Mouse (Mus musculus) limb, embryonic 14.5 days (tissue): ENCODE measurements around the gene Kif19a. TPM values are rescaled to one million over a fixed set of nuclear protein-coding genes. Genes with fewer than 3 reads are reported as not detected.
A peak's percentile ranks its signal among the peaks of the same experiment; 100 is the strongest.

Experiments used
- ATAC-seq: fragments of 200-750 bp; cut with Nextera tagmentation; 2 replicates; pipeline ENCODE4 v1.8.0; 2017; ENCODE audit warnings: low read depth, moderate number of reproducible peaks, moderate TSS enrichment; ENCODE audit not compliant: low FRiP score
- DNase-seq: peaks from one replicate; pipeline ENCODE4 v3.0.0-alpha.2; 2015; ENCODE audit warnings: low spot score
- H3K27ac ChIP-seq: fragments of 300-500 bp; sonication (generic); replicated peaks from 2 replicates; pipeline ENCODE4 v1.5.1; 2014; ENCODE audit warnings: low read depth, mild to moderate bottlenecking, low read length, moderate library complexity, mixed read lengths
- H3K27me3 ChIP-seq: fragments of 300-500 bp; sonication (generic); 2 replicates; pipeline ENCODE4 v1.6.1; 2014; ENCODE audit warnings: low read length, mixed read lengths; ENCODE audit not compliant: control insufficient read depth, insufficient read depth
- H3K36me3 ChIP-seq: fragments of 300-500 bp; sonication (generic); 2 replicates; pipeline ENCODE4 v1.6.1; 2014; ENCODE audit warnings: mild to moderate bottlenecking, low read length, moderate library complexity, mixed read lengths; ENCODE audit not compliant: control insufficient read depth, insufficient read depth
- H3K4me1 ChIP-seq: fragments of 300-500 bp; sonication (generic); 2 replicates; pipeline ENCODE4 v1.6.1; 2014; ENCODE audit warnings: antibody characterized with exemption, low read length, mixed read lengths; ENCODE audit not compliant: control insufficient read depth, insufficient read depth
- H3K4me2 ChIP-seq: fragments of 300-500 bp; sonication (generic); replicated peaks from 2 replicates; pipeline ENCODE4 v1.6.1; 2014; ENCODE audit warnings: low read depth, mild to moderate bottlenecking, low read length, moderate library complexity; ENCODE audit not compliant: severe bottlenecking
- H3K4me3 ChIP-seq: fragments of 300-500 bp; sonication (generic); replicated peaks from 2 replicates; pipeline ENCODE4 v1.5.1; 2014; ENCODE audit warnings: low read length
- H3K9ac ChIP-seq: fragments of 300-500 bp; sonication (generic); 2 replicates; pipeline ENCODE4 v1.6.1; 2014; ENCODE audit warnings: mild to moderate bottlenecking, low read depth, low read length, moderate library complexity; ENCODE audit not compliant: severe bottlenecking
- H3K9me3 ChIP-seq: fragments of 300-500 bp; sonication (generic); 2 replicates; pipeline ENCODE4 v1.6.1; 2016; ENCODE audit warnings: low read length; ENCODE audit not compliant: control insufficient read depth
- POLR2A ChIP-seq: fragments of 200-500 bp; IDR thresholded peaks from 2 replicates; pipeline ENCODE4 v1.8.0; 2012; ENCODE audit warnings: inconsistent platforms, mild to moderate bottlenecking, moderate library complexity, borderline replicate concordance; ENCODE audit not compliant: insufficient read depth, insufficient read length; ENCODE audit errors: extremely low read depth
- WGBS: fragments of 180-500 bp; shearing (Covaris S2); extraction: QIAGEN DNeasy Blood & Tissue Kit; methylation state at CpG from one replicate; pipeline ENCODE4 v1.1.7; 2014; 5-methylcytosine and 5-hydroxymethylcytosine counted together
- polyA plus RNA-seq, 2 experiments: library from polyadenylated mRNA; depleted of rRNA in 1 of 2; stranded (reverse) in 1 of 2; unstranded in 1 of 2; fragments of >200 nt; fragmentation: Nextera tagmentation in 1 of 2; extraction: Ambion mirVana in 1 of 2; gene quantifications; 2 replicates each; pipeline versions ENCODE4 v1.2.1 to v1.2.3; 2012 to 2014

The Kif19a gene
- polyA plus RNA-seq, 2 experiments, result 0.39 to 0.93 TPM

DNA sequence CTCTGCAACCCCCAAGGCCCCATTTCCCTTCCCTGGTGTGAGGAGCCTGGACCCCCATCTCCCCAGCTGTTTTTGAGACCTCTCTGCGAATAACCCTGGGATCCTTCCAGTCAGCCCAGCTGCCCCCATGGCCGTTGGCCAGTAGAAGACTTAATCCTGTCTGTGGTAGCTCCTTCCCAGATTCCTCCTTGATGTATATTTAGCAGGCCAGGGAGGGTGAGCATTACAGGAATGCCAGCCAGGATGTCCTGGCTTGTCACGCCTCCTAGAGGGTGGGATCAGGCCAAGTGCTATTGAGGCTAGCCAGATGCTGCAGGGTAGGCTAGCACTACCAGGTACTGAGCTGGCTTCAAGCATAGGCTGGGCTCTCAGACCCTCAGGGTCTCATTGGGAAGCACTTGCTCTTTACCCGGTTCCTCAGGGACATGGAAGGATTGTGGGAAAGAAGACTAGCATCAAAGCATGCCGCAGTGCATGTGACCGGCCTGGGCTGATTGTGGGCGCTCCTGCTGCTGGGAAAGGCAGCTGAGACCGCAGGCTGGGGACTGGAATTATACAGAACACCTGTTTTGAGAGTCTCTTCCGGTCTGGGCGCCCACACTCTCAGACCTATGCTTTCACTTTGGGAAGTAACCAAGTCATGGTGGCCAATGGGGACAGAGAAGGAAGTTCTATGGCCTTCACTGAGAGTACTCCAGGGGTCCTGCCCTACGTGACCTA lies 49.8 kb downstream of the Kif19a start:
- DNase-seq (peak; percentile 47), ATAC-seq (peak; percentile 51)
- WGBS, result 58% methylated on average over 11 of the region's 11 CpGs
- TF ChIP-seq POLR2A, result no peak
- no peak overlapping the region for H3K4me3 ChIP-seq
- no peaks in the 10 kb centered on the region for H3K27me3 ChIP-seq
- H3K9me3 ChIP-seq, result no peaks in the 10 kb centered on the region
- H3K36me3 ChIP-seq, result no peaks in the 10 kb centered on the region
- H3K9ac ChIP-seq, result no peak overlapping the region
- H3K4me2 ChIP-seq, result no peak overlapping the region
- peaks cover 8% of the 10 kb centered on the region for H3K4me1 ChIP-seq
- H3K27ac ChIP-seq, result no peak overlapping the region

GRCm38 (mm10) chr11:114816934-114817333 lies 51.7 kb downstream of the Kif19a start:
- Histone ChIP-seq H3K4me2 (no peak overlapping the region), H3K36me3 (no peaks in the 10 kb centered on the region), H3K9me3 (no peaks in the 10 kb centered on the region), H3K4me3 (no peak overlapping the region), H3K27me3 (no peaks in the 10 kb centered on the region), H3K27ac (no peak overlapping the region), H3K9ac (no peak overlapping the region), H3K4me1 (peaks cover 4% of the 10 kb centered on the region)
- 83% methylated on average over 4 of the region's 4 CpGs for WGBS
- ATAC-seq (no peak), DNase-seq (no peak)
- no peak for TF ChIP-seq POLR2A

GRCm38 (mm10) chr11:114818185-114818584 lies 53.0 kb downstream of the Kif19a start:
- Histone ChIP-seq H3K4me2 (no peak overlapping the region), H3K4me1 (peaks cover 8% of the 10 kb centered on the region), H3K27me3 (no peaks in the 10 kb centered on the region), H3K9ac (no peak overlapping the region), H3K36me3 (no peaks in the 10 kb centered on the region), H3K9me3 (no peaks in the 10 kb centered on the region), H3K4me3 (no peak overlapping the region), H3K27ac (no peak overlapping the region)
- DNase-seq, result no peak
- TF ChIP-seq POLR2A, result no peak
- WGBS, result 86% methylated on average over 7 of the region's 7 CpGs
- no peak for ATAC-seq

DNA sequence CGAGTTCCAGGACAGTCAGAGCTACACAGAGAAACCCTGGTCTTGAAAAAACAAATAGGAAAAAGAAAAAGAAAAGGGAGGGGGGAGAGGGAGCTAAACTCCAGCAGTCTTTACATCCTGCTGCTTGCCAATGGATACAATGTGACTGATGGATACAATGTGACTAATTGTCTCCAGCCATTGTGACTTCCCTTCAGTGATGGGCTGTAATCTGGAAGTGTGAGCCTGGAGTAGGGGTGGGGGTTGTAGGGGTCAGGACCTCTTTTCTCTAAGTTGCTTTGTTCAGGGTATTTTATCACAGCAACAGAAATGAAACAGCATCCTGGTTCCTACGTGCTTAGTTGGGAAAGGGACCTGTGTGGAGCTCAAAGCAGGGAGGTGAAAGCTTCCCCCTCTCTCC lies 53.9 kb downstream of the Kif19a start:
- no peak overlapping the region for H3K4me2 ChIP-seq
- no peaks in the 10 kb centered on the region for H3K9me3 ChIP-seq
- ATAC-seq, result no peak
- no peak overlapping the region for H3K4me3 ChIP-seq
- H3K4me1 ChIP-seq, result peaks cover 14% of the 10 kb centered on the region
- no peak overlapping the region for H3K27ac ChIP-seq
- DNase-seq, result no peak
- no peaks in the 10 kb centered on the region for H3K36me3 ChIP-seq
- 42% methylated on average over 2 of the region's 2 CpGs for WGBS
- no peak overlapping the region for H3K9ac ChIP-seq
- TF ChIP-seq POLR2A, result no peak
- no peaks in the 10 kb centered on the region for H3K27me3 ChIP-seq

GRCm38 (mm10) chr11:114820444-114820843 lies 55.3 kb downstream of the Kif19a start:
- DNase-seq, result no peak
- no peak overlapping the region for H3K9ac ChIP-seq
- WGBS, result 37% methylated on average over 3 of the region's 3 CpGs
- no peaks in the 10 kb centered on the region for H3K36me3 ChIP-seq
- ATAC-seq, result no peak
- H3K4me3 ChIP-seq, result no peak overlapping the region
- H3K4me2 ChIP-seq, result no peak overlapping the region
- peaks cover 14% of the 10 kb centered on the region for H3K4me1 ChIP-seq
- no peak overlapping the region for H3K27ac ChIP-seq
- H3K27me3 ChIP-seq, result no peaks in the 10 kb centered on the region
- no peak for TF ChIP-seq POLR2A
- H3K9me3 ChIP-seq, result no peaks in the 10 kb centered on the region
